Mouse (Mus musculus) megakaryocyte, embryonic 14.5 days (primary cell): ENCODE measurements around the gene Myt1l.

Experiments used
- FLI1 ChIP-seq: IDR thresholded peaks from 2 replicates; pipeline ENCODE4 v1.6.1; 2012; ENCODE audit warnings: low read length, inconsistent platforms, mixed read lengths
- GATA1 ChIP-seq: IDR thresholded peaks from 3 replicates; pipeline ENCODE4 v1.6.1; 2012; ENCODE audit warnings: mixed read lengths, low read length, inconsistent platforms, borderline replicate concordance

DNA sequence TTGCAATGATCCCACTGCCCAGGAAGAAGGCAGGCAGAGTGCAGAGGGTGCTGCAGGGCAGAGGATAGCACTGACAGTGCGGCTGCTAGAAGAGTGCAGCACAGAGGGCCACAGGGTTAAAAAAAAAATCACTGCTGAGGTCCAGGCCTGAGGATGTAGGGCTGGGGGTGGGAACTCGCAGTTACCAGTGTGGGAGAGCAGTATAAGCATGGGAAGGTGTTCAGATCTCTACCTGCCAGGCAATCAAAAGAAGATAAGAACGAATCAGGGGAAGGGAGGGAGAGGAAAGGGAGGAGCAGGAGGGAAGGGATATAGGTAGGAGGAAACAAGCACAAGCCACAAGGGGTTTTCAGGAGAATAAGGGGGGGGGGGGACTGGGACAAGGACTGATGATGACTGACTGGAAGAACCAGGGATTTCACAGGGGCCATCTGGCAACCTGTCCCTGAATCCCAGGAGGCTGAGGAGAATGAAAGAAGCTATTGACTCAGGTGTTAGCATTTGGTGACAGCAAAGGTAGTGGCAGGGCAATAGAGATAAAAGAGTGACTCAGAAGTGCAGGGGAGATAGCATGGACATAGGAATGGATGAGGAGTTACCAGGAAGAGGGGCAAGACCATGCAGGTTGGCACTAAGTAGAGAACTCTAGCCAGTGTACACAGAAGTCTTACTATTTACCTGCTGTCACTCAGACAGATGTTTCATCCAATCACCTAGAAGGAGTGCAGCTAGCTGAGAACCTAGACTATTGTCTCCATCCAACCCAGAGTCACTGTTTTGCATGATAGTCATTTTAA, 270.6 kb downstream of the Myt1l start:
- TF ChIP-seq FLI1 = no peak
- TF ChIP-seq GATA1 = no peak
